Mouse (Mus musculus): ENCODE measurements at regions not wholly inside any gene's neighbourhood (a gene's known extent, or its start where the extent isn't known, plus 50 kb on each side); places are given as distances from the start of the nearest gene placed in this dataset.
"Not testable (repeated sequence)": the region's sequence is repeated elsewhere in the genome, so short reads cannot be mapped to it uniquely, and the experiment has no call there.

- not testable (repeated sequence) for DNase-seq
Measured at GRCm38 (mm10) chrX:19341231-19342007, 139.7 kb downstream of the Tex13c3 start.

GRCm38 (mm10) chrX:19313286-19313685, 167.8 kb downstream of the Tex13c3 start:
- no peak for DNase-seq

GRCm38 (mm10) chrX:19311809-19312559, 169.1 kb downstream of the Tex13c3 start:
- DNase-seq = no peak

GRCm38 (mm10) chrX:19311377-19311776, 169.7 kb downstream of the Tex13c3 start:
- no peak for DNase-seq

- DNase-seq = no peak
Measured at GRCm38 (mm10) chrX:19288171-19288570, 192.9 kb downstream of the Tex13c3 start.

GRCm38 (mm10) chrX:19286431-19286830, 194.7 kb downstream of the Tex13c3 start:
- DNase-seq = no peak

GRCm38 (mm10) chrX:19285773-19286172, 195.3 kb downstream of the Tex13c3 start:
- no peak for DNase-seq

GRCm38 (mm10) chrX:19283078-19283477, 198.0 kb downstream of the Tex13c3 start:
- DNase-seq = no peak

GRCm38 (mm10) chrX:19264237-19264636, 216.9 kb downstream of the Tex13c3 start:
- no peak for DNase-seq

GRCm38 (mm10) chrX:19246777-19247619, 234.1 kb downstream of the Tex13c3 start:
- no peak for DNase-seq

- DNase-seq = peak; percentile 44
Measured at GRCm38 (mm10) chrX:19237738-19238261, 243.3 kb downstream of the Tex13c3 start.

GRCm38 (mm10) chrX:19237048-19237737, 243.9 kb downstream of the Tex13c3 start:
- peak; percentile 2 for DNase-seq

GRCm38 (mm10) chrX:19235449-19235848, 245.7 kb downstream of the Tex13c3 start:
- no peak for DNase-seq

GRCm38 (mm10) chrX:19231823-19232222, 249.3 kb downstream of the Tex13c3 start:
- no peak for DNase-seq

GRCm38 (mm10) chrX:19223336-19223735, 257.8 kb downstream of the Tex13c3 start:
- DNase-seq = no peak

GRCm38 (mm10) chrX:19220785-19221496, 260.2 kb downstream of the Tex13c3 start:
- no peak for DNase-seq

- no peak for DNase-seq
Measured at GRCm38 (mm10) chrX:19219727-19220126, 261.4 kb downstream of the Tex13c3 start.

GRCm38 (mm10) chrX:19219301-19219700, 261.8 kb downstream of the Tex13c3 start:
- DNase-seq = no peak

GRCm38 (mm10) chrX:19206420-19206819, 274.7 kb downstream of the Tex13c3 start:
- DNase-seq = no peak

- DNase-seq = no peak
Measured at GRCm38 (mm10) chrX:19202542-19202941, 278.6 kb downstream of the Tex13c3 start.

- DNase-seq = no peak
Measured at GRCm38 (mm10) chrX:19201383-19201782, 279.7 kb downstream of the Tex13c3 start.

- DNase-seq = no peak
Measured at GRCm38 (mm10) chrX:19199531-19199930, 281.6 kb downstream of the Tex13c3 start.
